Mouse (Mus musculus) embryo, embryonic 11 days (tissue): Measurements from ENCODE around the gene Uox.

ENCODE experiments used
- DNase-seq: peaks from one replicate; pipeline ENCODE4 v3.0.0-alpha.2; 2015

Uox gene

GRCm38 (mm10) chr3:146586616-146587015, 16.4 kb downstream of the Uox start:
- DNase-seq, result no peak

- peak; percentile 5 for DNase-seq
Observed at GRCm38 (mm10) chr3:146589523-146589922, 19.3 kb downstream of the Uox start.

- DNase-seq, result no peak
Observed at GRCm38 (mm10) chr3:146591159-146591558, 20.9 kb downstream of the Uox start.

- no peak for DNase-seq
Observed at GRCm38 (mm10) chr3:146591601-146592000, 21.4 kb downstream of the Uox start.

GRCm38 (mm10) chr3:146595440-146595839, 25.2 kb downstream of the Uox start:
- no peak for DNase-seq

- no peak for DNase-seq
Observed at GRCm38 (mm10) chr3:146596387-146596786, 26.2 kb downstream of the Uox start.

GRCm38 (mm10) chr3:146596864-146597263, 26.6 kb downstream of the Uox start:
- no peak for DNase-seq

GRCm38 (mm10) chr3:146598411-146598810, 28.2 kb downstream of the Uox start:
- DNase-seq, result no peak

- DNase-seq, result no peak
Observed at GRCm38 (mm10) chr3:146599198-146599900, 29.1 kb downstream of the Uox start.

- no peak for DNase-seq
Observed at GRCm38 (mm10) chr3:146601205-146601604, 31.0 kb downstream of the Uox start.

GRCm38 (mm10) chr3:146602531-146602930, 32.3 kb downstream of the Uox start:
- DNase-seq, result no peak

- no peak for DNase-seq
Observed at GRCm38 (mm10) chr3:146604647-146605046, 34.4 kb downstream of the Uox start.

- DNase-seq, result no peak
Observed at GRCm38 (mm10) chr3:146607368-146607767, 37.1 kb downstream of the Uox start.

- DNase-seq, result no peak
Observed at GRCm38 (mm10) chr3:146610322-146610721, 40.1 kb downstream of the Uox start.

GRCm38 (mm10) chr3:146611261-146611660, 41.0 kb downstream of the Uox start:
- DNase-seq, result no peak

- DNase-seq, result no peak
Observed at GRCm38 (mm10) chr3:146611821-146612220, 41.6 kb downstream of the Uox start.

GRCm38 (mm10) chr3:146615496-146615895, 45.3 kb downstream of the Uox start, which contains the start of gene Dnase2b:
Dnase2b (minus strand) TSS chr3:146615596.
- DNase-seq, result no peak

GRCm38 (mm10) chr3:146616533-146617283, 46.5 kb downstream of the Uox start:
- DNase-seq, result no peak

- no peak for DNase-seq
Observed at GRCm38 (mm10) chr3:146617946-146618345, 47.7 kb downstream of the Uox start.

GRCm38 (mm10) chr3:146618357-146618756, 48.1 kb downstream of the Uox start:
- DNase-seq, result no peak

GRCm38 (mm10) chr3:146620101-146620500, 49.9 kb downstream of the Uox start:
- no peak for DNase-seq

- DNase-seq, result no peak
Observed at GRCm38 (mm10) chr3:146620555-146621249, 50.5 kb downstream of the Uox start.

GRCm38 (mm10) chr3:146621966-146622365, 51.7 kb downstream of the Uox start:
- DNase-seq, result no peak

GRCm38 (mm10) chr3:146625766-146626165, 55.5 kb downstream of the Uox start:
- DNase-seq, result no peak
